8 mouse cellular contexts compared by ENCODE assay signal in genomic region chr12:29368107-29368819, GRCm38 (mm10).
A peak's percentile ranks its signal among the peaks of the same experiment; 100 is the strongest.
DNase-seq lines count a peak whose midpoint lies in the region; ATAC-seq and TF ChIP-seq lines count a peak whose summit lies in the region.

No protein-coding gene starts in this region.

- no peaks in the 10 kb centered on the region for H3K36me3 ChIP-seq in forebrain, embryonic 10.5 days (replicated peaks)
- no peaks in the 10 kb centered on the region for H3K36me3 ChIP-seq in heart, embryonic 15.5 days
- no peaks in the 10 kb centered on the region for H3K36me3 ChIP-seq in small intestine, adult 2 months (ENCODE audit: control insufficient read depth, insufficient read depth, low read length)

- ATAC-seq in heart, embryonic 15.5 days (replicated peaks; ENCODE audit: insufficient number of reproducible peaks, insufficient read depth, low FRiP score, low read depth), result no peak

- 10% methylated on average over 19 of the region's 19 CpGs for WGBS in forebrain, embryonic 10.5 days
- WGBS in heart, embryonic 15.5 days, result 16% methylated on average over 19 of the region's 19 CpGs
- WGBS in small intestine, adult 2 months, result 29% methylated on average over 19 of the region's 19 CpGs

- H3K9ac ChIP-seq in heart, embryonic 15.5 days, result no peak overlapping the region

- peak; percentile 11 for DNase-seq in urinary bladder, postnatal 14 days (ENCODE audit: low spot score)
- DNase-seq in urinary bladder, postnatal 10 days (ENCODE audit: low spot score), result no peak
- DNase-seq in forebrain, embryonic 10.5 days (ENCODE audit: extremely low spot score, low spot score), result peak; percentile 79
- peak; percentile 45 for DNase-seq in kidney, postnatal 14 days
- DNase-seq in lung, postnatal 36 days, result peak; percentile 11
- no peak for DNase-seq in thymus, postnatal 25 days

- peak overlapping the region; percentile 89 for H3K27ac ChIP-seq in forebrain, embryonic 10.5 days
- no peak overlapping the region for H3K27ac ChIP-seq in heart, embryonic 15.5 days
- no peak overlapping the region for H3K27ac ChIP-seq in small intestine, adult 2 months (ENCODE audit: insufficient read depth, low read depth, low read length)

- H3K4me3 ChIP-seq in forebrain, embryonic 10.5 days, result peak overlapping the region; percentile 46
- H3K4me3 ChIP-seq in heart, embryonic 15.5 days, result peak overlapping the region; percentile 26
- 0 out of 2 replicates have a peak overlapping the region, but pooled peaks have one; percentile 10 for H3K4me3 ChIP-seq in small intestine, adult 2 months (ENCODE audit: low read depth, low read length)

- H3K27me3 ChIP-seq in forebrain, embryonic 10.5 days (ENCODE audit: poor library complexity, severe bottlenecking), result 0 out of 2 replicates have a peak, but pooled peaks cover 3% of the 10 kb centered on the region
- no peaks in the 10 kb centered on the region for H3K27me3 ChIP-seq in heart, embryonic 15.5 days
- H3K27me3 ChIP-seq in small intestine, adult 2 months (ENCODE audit: control insufficient read depth, insufficient read depth, low read length), result no peaks in the 10 kb centered on the region

- H3K9me3 ChIP-seq in forebrain, embryonic 10.5 days, result no peaks in the 10 kb centered on the region
- H3K9me3 ChIP-seq in heart, embryonic 15.5 days (replicated peaks), result no peaks in the 10 kb centered on the region

- H3K4me2 ChIP-seq in heart, embryonic 15.5 days, result peak overlapping the region; percentile 50

- no peak for TF ChIP-seq POLR2A in small intestine, adult 2 months (IDR thresholded peaks at IDR 0.05; ENCODE audit: low read depth, low read length)

- H3K4me1 ChIP-seq in forebrain, embryonic 10.5 days, result peaks cover 34% of the 10 kb centered on the region
- peaks cover 17% of the 10 kb centered on the region for H3K4me1 ChIP-seq in heart, embryonic 15.5 days (replicated peaks)
- H3K4me1 ChIP-seq in small intestine, adult 2 months (ENCODE audit: control insufficient read depth, insufficient read depth, insufficient read length, low read length), result no peaks in the 10 kb centered on the region

- TF ChIP-seq CTCF in small intestine, adult 2 months (IDR thresholded peaks at IDR 0.05; ENCODE audit: extremely low read depth, insufficient read length, insufficient replicate concordance, low read depth, low read length), result no peak

Comparison
In these comparisons a context has a peak if more than half of its experiments do, and no peak if none do; other contexts are left out.
1. DNase-seq: peak in urinary bladder, postnatal 14 days (single experiment), forebrain, embryonic 10.5 days (single experiment), kidney, postnatal 14 days (single experiment) and lung, postnatal 36 days (single experiment); none in urinary bladder, postnatal 10 days (single experiment) and thymus, postnatal 25 days (single experiment).
2. Peak in every context shown above with its lines, with median percentiles within 50 percentile points of each other: H3K4me3 ChIP-seq.